Mouse (Mus musculus): Measurements from ENCODE around the gene Gm20388. TPM values are rescaled to one million over a fixed set of nuclear protein-coding genes. Genes with fewer than 3 reads are reported as not detected.

Gm20388 gene
- polyA plus RNA-seq, 1 experiment from 2014 or later: not detected

DNA sequence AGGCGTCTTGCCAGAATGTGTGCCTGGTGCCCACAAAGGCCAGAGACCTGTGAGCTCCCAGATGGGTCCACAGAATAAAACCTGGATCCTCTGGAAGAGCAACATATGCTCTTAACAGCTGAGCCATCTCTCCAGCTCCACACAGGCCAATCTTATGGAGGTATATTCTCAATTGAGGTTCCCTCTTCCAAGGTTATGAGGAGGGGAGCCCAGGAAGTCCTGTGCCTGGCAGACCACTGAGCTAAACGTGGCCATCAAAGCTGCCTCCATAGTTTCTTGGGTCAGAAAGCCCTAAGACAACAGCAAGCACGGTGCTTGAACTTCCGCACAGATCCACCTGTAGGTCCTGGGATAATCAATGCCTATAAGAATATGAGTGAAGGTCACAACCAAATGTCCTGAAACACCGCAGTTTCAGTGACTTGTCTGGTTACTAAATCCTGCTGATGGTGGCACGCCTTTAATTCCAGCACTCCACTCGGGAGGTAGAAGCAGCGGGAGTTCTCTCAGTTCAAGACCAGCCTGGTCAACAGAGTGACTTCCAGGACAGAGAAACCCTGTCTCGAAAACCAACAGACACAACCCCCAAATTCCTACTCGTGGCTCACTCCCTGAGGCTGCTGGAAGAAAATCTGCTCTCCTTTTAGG, 1917.9 kb downstream of the Gm20388 start:
- no peaks in the 10 kb centered on the region for H3K27me3 ChIP-seq (replicated peaks)
- H3K4me3 ChIP-seq: peak overlapping the region; percentile 97
- H3K27ac ChIP-seq (replicated peaks): 0 out of 2 replicates have a peak overlapping the region, but pooled peaks have one; percentile 21
- 28% methylated on average over 10 of the region's 10 CpGs for WGBS
- ATAC-seq (ENCODE audit: extremely low read depth, insufficient number of reproducible peaks, low FRiP score, low TSS enrichment): no peak
- peaks cover 19% of the 10 kb centered on the region for H3K4me1 ChIP-seq
- H3K9me3 ChIP-seq: no peaks in the 10 kb centered on the region
- peak overlapping the region; percentile 94 for H3K9ac ChIP-seq
- peak overlapping the region; percentile 97 for H3K4me2 ChIP-seq
- H3K36me3 ChIP-seq: no peaks in the 10 kb centered on the region

DNA sequence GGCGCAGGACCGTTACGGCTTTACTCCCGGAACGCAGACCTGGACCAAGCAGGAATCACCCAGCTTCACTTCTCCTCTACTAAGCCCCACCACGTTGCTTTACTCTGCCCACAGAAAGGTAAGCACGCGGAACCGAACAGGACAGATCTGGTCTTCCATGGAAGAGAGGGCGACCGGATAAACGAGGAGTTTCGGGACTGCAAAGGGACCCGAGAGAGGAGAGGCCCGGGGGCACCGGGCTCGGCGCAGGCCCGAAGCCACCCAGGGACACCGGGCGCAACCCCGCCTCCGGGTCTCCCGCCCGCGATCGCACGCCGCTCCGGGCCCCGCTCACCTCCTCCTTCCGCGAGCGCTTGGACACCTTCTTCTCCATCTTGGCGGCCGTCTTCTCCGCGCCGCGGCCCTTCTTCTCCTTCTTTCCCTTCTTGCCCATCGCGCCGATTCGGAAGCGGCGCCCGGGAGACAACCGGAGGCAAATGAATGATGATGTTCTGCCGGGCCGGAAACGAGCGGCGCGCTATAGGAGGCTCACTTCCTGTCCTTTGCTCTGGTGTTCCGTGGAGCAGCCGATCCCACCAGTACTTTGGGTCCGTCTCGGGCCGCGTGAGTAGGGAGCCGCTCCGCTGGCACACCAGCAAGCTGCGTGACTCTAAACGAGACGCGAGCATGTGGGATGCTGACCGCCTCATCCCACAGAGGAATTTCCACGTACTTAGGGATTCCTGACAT, 1918.6 kb downstream of the Gm20388 start, which contains the start of gene Klhdc4:
Klhdc4 (minus strand) TSS at position 522 of the 729 bp plus-strand sequence.
- Histone ChIP-seq H3K9me3 (no peaks in the 10 kb centered on the region), H3K27me3 (replicated peaks) (no peaks in the 10 kb centered on the region), H3K36me3 (no peaks in the 10 kb centered on the region), H3K27ac (replicated peaks) (peak within 1 kb of the TSS; percentile 39; the same call in 1 of the 2 replicates), H3K9ac (peak within 1 kb of the TSS; percentile 94), H3K4me1 (peaks cover 19% of the 10 kb centered on the region), H3K4me2 (peak within 1 kb of the TSS; percentile 97), H3K4me3 (peak within 1 kb of the TSS; percentile 97)
- under 1% methylated on average over 68 of the region's 68 CpGs for WGBS
- ATAC-seq (ENCODE audit: extremely low read depth, insufficient number of reproducible peaks, low FRiP score, low TSS enrichment): peak; percentile 77; the same call in 1 of the 2 replicates

DNA sequence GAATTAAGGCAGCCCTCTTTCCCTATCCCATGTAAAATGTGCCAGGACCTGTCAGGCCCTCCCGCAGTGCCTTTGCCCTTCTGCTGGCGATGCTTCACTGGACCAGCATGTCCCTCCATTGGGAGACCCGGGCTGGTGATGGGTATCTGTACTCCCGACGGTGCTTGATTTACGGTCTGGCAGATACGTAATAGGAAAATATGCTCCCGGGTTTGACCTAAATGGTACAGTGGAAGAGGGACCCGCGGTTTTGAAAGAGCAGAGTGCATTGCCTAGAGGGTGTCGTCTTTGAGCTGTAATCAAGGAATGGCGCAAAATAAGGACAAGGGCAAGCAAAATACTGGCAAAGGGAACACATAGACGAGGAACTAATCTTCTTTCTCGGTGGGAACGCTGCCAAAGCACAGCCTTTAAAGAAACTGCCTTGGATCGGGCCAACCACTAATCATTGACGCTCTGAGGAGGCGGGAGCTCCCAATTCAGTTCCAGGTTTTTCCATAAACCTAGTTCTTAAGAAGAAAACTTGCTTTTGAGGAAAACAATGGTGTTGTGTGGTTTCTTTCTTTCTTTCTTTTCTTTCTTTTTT, 1919.2 kb downstream of the Gm20388 start:
- H3K9me3 ChIP-seq: no peaks in the 10 kb centered on the region
- no peaks in the 10 kb centered on the region for H3K36me3 ChIP-seq
- WGBS: 15% methylated on average over 18 of the region's 18 CpGs
- H3K9ac ChIP-seq: peak overlapping the region; percentile 94
- no peak for ATAC-seq (ENCODE audit: extremely low read depth, insufficient number of reproducible peaks, low FRiP score, low TSS enrichment)
- peak overlapping the region; percentile 97 for H3K4me3 ChIP-seq
- peaks cover 19% of the 10 kb centered on the region for H3K4me1 ChIP-seq
- peak overlapping the region; percentile 97 for H3K4me2 ChIP-seq
- H3K27ac ChIP-seq (replicated peaks): peak overlapping the region; percentile 39; the same call in 1 of the 2 replicates
- no peaks in the 10 kb centered on the region for H3K27me3 ChIP-seq (replicated peaks)

DNA sequence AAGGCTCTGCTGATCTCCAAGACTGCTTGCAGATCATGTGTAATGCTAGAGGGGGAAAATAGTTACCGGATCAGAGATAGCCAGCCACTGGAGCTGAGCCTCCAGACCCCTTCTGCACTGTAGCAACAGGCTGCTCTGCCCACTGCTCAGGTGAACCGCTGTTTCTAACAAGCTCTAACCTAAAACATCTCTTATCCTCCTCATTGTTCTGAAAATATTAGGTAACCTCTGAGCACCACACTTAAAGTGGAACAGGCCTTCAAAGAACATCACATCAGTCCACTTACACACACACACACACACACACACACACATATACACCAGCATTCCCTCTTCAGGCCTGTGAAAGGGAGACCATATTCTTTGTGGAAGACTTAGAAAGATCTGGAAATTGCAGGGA, 1921.4 kb downstream of the Gm20388 start:
- Histone ChIP-seq H3K4me1 (peaks cover 19% of the 10 kb centered on the region), H3K9ac (0 out of 2 replicates have a peak overlapping the region, but pooled peaks have one; percentile 24), H3K27ac (replicated peaks) (no peak overlapping the region), H3K36me3 (no peaks in the 10 kb centered on the region), H3K9me3 (no peaks in the 10 kb centered on the region), H3K4me3 (no peak overlapping the region), H3K4me2 (peak overlapping the region; percentile 42), H3K27me3 (replicated peaks) (no peaks in the 10 kb centered on the region)
- WGBS: 75% methylated on average over 2 of the region's 2 CpGs
- no peak for ATAC-seq (ENCODE audit: extremely low read depth, insufficient number of reproducible peaks, low FRiP score, low TSS enrichment)

DNA sequence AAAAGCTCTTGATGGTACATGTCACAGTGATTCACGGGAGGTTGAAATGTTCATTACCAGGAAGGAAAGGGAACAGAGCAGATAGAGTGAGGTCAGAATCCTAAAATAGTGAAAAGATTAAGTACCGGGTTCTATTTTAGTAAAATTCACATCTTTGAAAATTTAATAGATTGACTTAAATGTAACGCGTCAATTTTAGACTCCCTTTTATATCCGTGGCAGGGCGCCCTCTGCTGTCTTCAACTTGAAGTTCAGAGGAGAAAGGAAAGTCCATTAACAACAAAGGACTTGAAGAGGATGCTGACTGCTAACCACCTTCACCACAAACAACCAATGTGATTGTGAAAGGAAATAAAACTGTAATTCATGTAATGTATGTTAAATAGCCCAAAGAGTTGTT, 1921.9 kb downstream of the Gm20388 start:
- no peaks in the 10 kb centered on the region for H3K9me3 ChIP-seq
- H3K27me3 ChIP-seq (replicated peaks): no peaks in the 10 kb centered on the region
- H3K9ac ChIP-seq: 0 out of 2 replicates have a peak overlapping the region, but pooled peaks have one; percentile 24
- peak overlapping the region; percentile 42 for H3K4me2 ChIP-seq
- WGBS: 10% methylated on average over 6 of the region's 6 CpGs
- H3K27ac ChIP-seq (replicated peaks): no peak overlapping the region
- H3K4me3 ChIP-seq: no peak overlapping the region
- no peaks in the 10 kb centered on the region for H3K36me3 ChIP-seq
- peaks cover 19% of the 10 kb centered on the region for H3K4me1 ChIP-seq
- no peak for ATAC-seq (ENCODE audit: extremely low read depth, insufficient number of reproducible peaks, low FRiP score, low TSS enrichment)

DNA sequence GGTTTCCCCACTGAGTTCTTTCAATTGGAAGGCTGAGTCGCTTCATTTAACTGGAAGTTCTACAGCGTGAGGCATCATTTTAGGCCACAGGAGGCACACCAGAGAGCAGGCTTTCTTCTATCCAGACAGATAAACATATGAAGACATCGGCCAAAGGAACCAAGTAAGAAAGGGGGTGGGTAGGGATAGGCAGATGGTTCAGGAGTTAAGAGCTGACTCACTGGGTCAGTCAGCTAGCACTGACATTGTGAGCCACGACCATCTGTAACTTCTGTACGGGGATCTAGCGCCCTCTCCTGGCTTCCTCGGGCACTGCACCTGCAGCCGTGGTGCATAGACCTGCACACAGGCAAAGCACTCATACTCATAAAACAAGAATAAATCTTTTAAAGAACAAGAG, 1930.6 kb downstream of the Gm20388 start:
- 52% methylated on average over 8 of the region's 8 CpGs for WGBS
- Histone ChIP-seq H3K27me3 (replicated peaks) (no peaks in the 10 kb centered on the region), H3K4me3 (no peak overlapping the region), H3K9ac (no peak overlapping the region), H3K4me1 (no peaks in the 10 kb centered on the region), H3K27ac (replicated peaks) (no peak overlapping the region), H3K36me3 (peaks cover 6% of the 10 kb centered on the region; the same call in 1 of the 2 replicates), H3K9me3 (no peaks in the 10 kb centered on the region), H3K4me2 (no peak overlapping the region)
- ATAC-seq (ENCODE audit: extremely low read depth, insufficient number of reproducible peaks, low FRiP score, low TSS enrichment): no peak

DNA sequence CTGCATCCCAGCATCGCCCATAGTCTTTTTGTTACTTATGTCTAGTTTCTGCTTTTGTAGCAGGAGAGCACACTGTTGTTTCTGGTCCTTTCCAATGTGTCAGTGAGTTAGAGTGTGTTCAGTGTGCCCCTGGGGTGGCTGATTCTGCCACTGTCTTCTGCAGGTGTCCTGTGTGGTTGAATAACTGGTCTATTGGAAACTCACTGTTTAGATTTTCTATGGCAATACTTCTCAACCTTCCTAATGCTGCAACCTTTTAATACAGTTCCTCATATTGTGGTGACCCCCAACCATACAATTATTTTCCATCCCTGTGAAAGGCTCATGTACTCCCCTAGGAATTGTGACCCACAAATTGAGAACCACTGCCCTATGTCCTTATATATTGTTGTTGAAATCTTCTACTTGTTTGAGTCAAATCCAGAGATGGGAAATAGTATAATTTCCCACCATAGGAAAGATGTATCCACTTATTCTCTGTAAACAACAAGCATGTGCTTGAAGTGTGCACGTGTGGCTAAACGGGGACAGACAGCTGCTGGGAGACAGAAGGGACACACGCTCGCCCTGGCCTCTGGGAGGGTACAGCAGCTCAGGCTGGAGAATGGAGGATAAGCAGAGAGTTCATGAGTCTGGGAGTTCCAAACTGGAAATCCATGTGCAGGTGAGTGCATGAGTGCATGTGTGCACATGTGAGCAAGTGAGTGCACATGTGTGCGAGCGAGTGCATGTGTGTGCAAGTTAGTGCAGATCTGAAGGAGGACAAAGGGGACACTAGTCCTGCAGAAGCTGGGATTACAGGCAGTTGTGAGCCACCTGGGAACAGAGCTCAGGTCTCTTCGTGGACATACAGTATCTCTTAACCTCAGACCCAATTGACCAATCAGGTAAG, 1931.7 kb downstream of the Gm20388 start:
- Histone ChIP-seq H3K4me1 (no peaks in the 10 kb centered on the region), H3K36me3 (peaks cover 6% of the 10 kb centered on the region; the same call in 1 of the 2 replicates), H3K27me3 (replicated peaks) (no peaks in the 10 kb centered on the region), H3K4me3 (no peak overlapping the region), H3K9ac (no peak overlapping the region), H3K9me3 (no peaks in the 10 kb centered on the region), H3K4me2 (no peak overlapping the region), H3K27ac (replicated peaks) (no peak overlapping the region)
- no peak for ATAC-seq (ENCODE audit: extremely low read depth, insufficient number of reproducible peaks, low FRiP score, low TSS enrichment)
- 85% methylated on average over 8 of the region's 8 CpGs for WGBS

DNA sequence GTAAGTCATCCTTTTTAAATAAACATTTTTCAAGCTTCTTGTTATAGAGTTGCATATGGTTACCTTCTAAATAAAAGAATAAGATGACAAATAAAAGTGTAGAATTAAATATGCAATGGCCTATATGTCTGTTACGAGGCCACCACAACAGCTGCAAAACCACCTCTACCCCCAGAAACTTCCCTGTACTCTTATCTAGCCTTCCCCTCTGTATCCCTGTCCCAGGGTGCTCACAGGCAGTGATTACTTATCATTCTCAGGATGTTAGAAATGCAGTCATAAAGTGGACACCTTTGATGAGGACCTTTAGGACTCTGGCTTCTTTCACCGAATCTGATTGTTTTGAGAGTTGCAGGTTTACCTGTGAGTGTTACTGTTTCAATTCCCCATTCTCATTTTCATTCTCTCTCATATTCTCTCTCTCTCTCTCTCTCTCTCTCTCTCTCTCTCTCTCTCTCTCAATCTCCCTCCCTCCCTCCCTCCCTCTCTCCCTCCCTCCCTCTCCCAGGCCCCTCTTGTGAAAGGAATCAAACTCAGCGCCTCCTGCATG, 1932.6 kb downstream of the Gm20388 start:
- Histone ChIP-seq H3K27me3 (replicated peaks) (peaks cover 4% of the 10 kb centered on the region), H3K36me3 (peaks cover 6% of the 10 kb centered on the region; the same call in 1 of the 2 replicates), H3K4me2 (no peak overlapping the region), H3K4me3 (no peak overlapping the region), H3K4me1 (no peaks in the 10 kb centered on the region), H3K9ac (no peak overlapping the region), H3K27ac (replicated peaks) (no peak overlapping the region), H3K9me3 (no peaks in the 10 kb centered on the region)
- no peak for ATAC-seq (ENCODE audit: extremely low read depth, insufficient number of reproducible peaks, low FRiP score, low TSS enrichment)
- 77% methylated on average over 3 of the region's 3 CpGs for WGBS

DNA sequence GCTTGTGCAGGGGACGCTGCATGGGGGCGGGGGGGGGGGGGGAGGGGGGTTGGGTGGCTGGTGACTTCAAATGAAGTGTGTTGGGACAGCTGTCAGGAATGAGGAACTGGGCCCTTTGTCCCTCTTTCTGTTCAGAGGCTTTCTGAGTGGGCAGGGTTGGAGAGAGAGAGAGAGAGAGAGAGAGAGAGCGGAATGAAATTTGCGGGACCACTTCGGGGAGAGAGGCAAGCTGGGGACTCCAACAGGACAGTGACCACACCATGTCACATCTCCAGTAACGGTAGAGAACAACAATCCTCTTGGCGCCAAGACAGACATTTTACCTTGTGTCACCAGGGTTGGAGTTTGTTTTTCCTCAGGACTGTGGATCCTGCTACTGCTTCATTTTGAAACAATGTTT, 1934.1 kb downstream of the Gm20388 start:
- peaks cover 6% of the 10 kb centered on the region; the same call in 1 of the 2 replicates for H3K36me3 ChIP-seq
- no peak overlapping the region for H3K4me3 ChIP-seq
- 45% methylated on average over 7 of the region's 7 CpGs for WGBS

DNA sequence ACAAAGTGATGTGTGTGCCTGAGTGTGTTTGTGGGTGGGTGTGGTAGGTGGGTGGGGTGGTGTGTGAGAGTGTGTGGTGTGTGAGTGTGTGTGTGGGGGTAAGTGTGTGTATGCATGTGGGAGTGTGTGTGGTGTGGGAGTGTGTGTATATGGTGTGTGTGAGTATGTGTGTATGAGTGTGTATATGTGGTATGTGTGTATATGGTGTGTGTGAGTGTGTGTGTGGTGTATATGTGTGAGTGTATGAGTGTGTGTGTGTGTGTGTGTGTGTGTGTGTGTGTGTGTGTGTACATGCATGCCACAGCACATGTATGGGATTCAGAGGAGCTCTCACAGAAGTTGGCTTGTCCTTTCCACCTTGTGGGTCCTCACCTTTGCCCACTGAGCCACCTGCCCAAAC, 1936.2 kb downstream of the Gm20388 start:
- Histone ChIP-seq H3K4me3 (no peak overlapping the region), H3K4me2 (no peak overlapping the region), H3K9me3 (no peaks in the 10 kb centered on the region), H3K27ac (replicated peaks) (no peak overlapping the region), H3K9ac (no peak overlapping the region), H3K27me3 (replicated peaks) (peaks cover 13% of the 10 kb centered on the region), H3K4me1 (peaks cover 17% of the 10 kb centered on the region), H3K36me3 (0 out of 2 replicates have a peak, but pooled peaks cover 2% of the 10 kb centered on the region)
- ATAC-seq (ENCODE audit: extremely low read depth, insufficient number of reproducible peaks, low FRiP score, low TSS enrichment): no peak

More for the DNA sequence above, 1934.1 kb downstream of the Gm20388 start:
- Histone ChIP-seq H3K27ac (replicated peaks) (no peak overlapping the region), H3K4me2 (no peak overlapping the region), H3K4me1 (no peaks in the 10 kb centered on the region), H3K9me3 (no peaks in the 10 kb centered on the region), H3K27me3 (replicated peaks) (peaks cover 13% of the 10 kb centered on the region), H3K9ac (no peak overlapping the region)
- no peak for ATAC-seq (ENCODE audit: extremely low read depth, insufficient number of reproducible peaks, low FRiP score, low TSS enrichment)

Measured in heart, embryonic 13.5 days (tissue).